ENCODE assay signal across 8 mouse cellular contexts in genomic region chr8:13287692-13288623, GRCm38 (mm10). TPM values are rescaled to one million over a fixed set of nuclear protein-coding genes. Genes with fewer than 3 reads are reported as not detected.
DNase-seq lines count a peak whose midpoint lies in the region; ATAC-seq lines count a peak whose summit lies in the region.

Dcun1d2 (minus strand) TSS chr8:13288131.
Tmco3 (plus strand) TSS chr8:13288190.

- H3K9me3 ChIP-seq in lung, embryonic 16.5 days (ENCODE audit: control insufficient read depth, low read length): no peaks in the 10 kb centered on the region

- DNase-seq in MEL-GATA-1-ER (ENCODE audit: extremely low read depth, low read depth): peak; percentile 84
- peak; percentile 97 for DNase-seq in cerebellum, adult 8-10 months
- DNase-seq in forelimb bud, embryonic 11.5 days (ENCODE audit: low read depth, low spot score): peak; percentile 97
- DNase-seq in layer of hippocampus, adult 9-10 months (ENCODE audit: low spot score): peak; percentile 91
- peak; percentile 91 for DNase-seq in ovary, postnatal 10 days (ENCODE audit: low spot score)
- DNase-seq in thymus, postnatal 10 days (ENCODE audit: low spot score in 2 of 2): peak; percentile 90 to 97

- peak within 1 kb of the TSS; percentile 87 for H3K9ac ChIP-seq in lung, embryonic 16.5 days (ENCODE audit: low read length)

- WGBS in lung, embryonic 16.5 days: under 1% methylated on average over 79 of the region's 79 CpGs

- no peaks in the 10 kb centered on the region for H3K27me3 ChIP-seq in lung, embryonic 16.5 days (ENCODE audit: control insufficient read depth, insufficient read depth, low read depth, low read length)

- peak within 1 kb of the TSS; percentile 87 for H3K4me3 ChIP-seq in lung, embryonic 16.5 days (ENCODE audit: low read length)

- peak; percentile 71 to 82 for ATAC-seq in hematopoietic stem cell, adult 5-6 weeks (replicated peaks in 1 of 2; ENCODE audit: insufficient read depth in 1 of 2, low FRiP score in 2 of 2, low TSS enrichment in 1 of 2, low read depth in 1 of 2, poor library complexity in 2 of 2, severe bottlenecking in 2 of 2)
- peak; percentile 94 for ATAC-seq in lung, embryonic 16.5 days (ENCODE audit: low read depth)

- H3K4me1 ChIP-seq in lung, embryonic 16.5 days (replicated peaks; ENCODE audit: control insufficient read depth, insufficient read depth, low read length): peaks cover 15% of the 10 kb centered on the region

- H3K36me3 ChIP-seq in lung, embryonic 16.5 days (ENCODE audit: control insufficient read depth, insufficient read depth, low read length): peaks cover 2% of the 10 kb centered on the region; the same call in 1 of the 2 replicates

- peak within 1 kb of the TSS; percentile 99 for H3K27ac ChIP-seq in lung, embryonic 16.5 days (ENCODE audit: low read length)

- H3K4me2 ChIP-seq in lung, embryonic 16.5 days (ENCODE audit: low read depth, low read length): peak within 1 kb of the TSS; percentile 97

RNA-seq across cellular contexts. Expression of gene Dcun1d2, which starts in this region (rescaled TPM):
- total RNA-seq in hematopoietic stem cell, adult 5-6 weeks (2017): 17.7 and 22.1 TPM in 2 replicates
- 24.8 and 25.0 TPM in 2 replicates for polyA plus RNA-seq in lung, embryonic 16.5 days (2015; fragmentation: Nextera tagmentation; extraction: Ambion mirVana)

RNA-seq across cellular contexts. Expression of gene Tmco3, which starts in this region (rescaled TPM):
- total RNA-seq in hematopoietic stem cell, adult 5-6 weeks (2017): 7.8 and 8.9 TPM in 2 replicates
- polyA plus RNA-seq in lung, embryonic 16.5 days (2015; fragmentation: Nextera tagmentation; extraction: Ambion mirVana): 35.7 and 41.3 TPM in 2 replicates

Comparison
In these comparisons a context has a peak if more than half of its experiments do, and no peak if none do; other contexts are left out.
1. Peak in every context shown above with its lines: DNase-seq, ATAC-seq, H3K4me3 ChIP-seq and H3K27ac ChIP-seq.